Mouse (Mus musculus) midbrain, embryonic 12.5 days (tissue): Measurements from ENCODE around the gene Cd209d. TPM values are rescaled to one million over a fixed set of nuclear protein-coding genes. Genes with fewer than 3 reads are reported as not detected.
"Not testable (repeated sequence)": the region's sequence is repeated elsewhere in the genome, so short reads cannot be mapped to it uniquely, and the experiment has no call there.

ENCODE experiments used
- ATAC-seq: fragments of 200-750 bp; cut with Nextera tagmentation; 2 replicates; pipeline ENCODE4 v1.8.0; 2017; ENCODE audit warnings: low read depth, moderate TSS enrichment, moderate library complexity; ENCODE audit not compliant: low FRiP score
- H3K27ac ChIP-seq: fragments of 300-500 bp; sonication (generic); replicated peaks from 2 replicates; pipeline ENCODE4 v1.5.1; 2016; ENCODE audit warnings: mild to moderate bottlenecking
- H3K27me3 ChIP-seq: fragments of 300-500 bp; sonication (generic); 2 replicates; pipeline ENCODE4 v1.6.1; 2016; ENCODE audit warnings: mild to moderate bottlenecking
- H3K36me3 ChIP-seq: fragments of 300-500 bp; sonication (generic); 2 replicates; pipeline ENCODE4 v1.6.1; 2016
- H3K4me1 ChIP-seq: fragments of 300-500 bp; sonication (generic); 2 replicates; pipeline ENCODE4 v1.6.1; 2016
- H3K4me2 ChIP-seq: fragments of 300-500 bp; sonication (generic); replicated peaks from 2 replicates; pipeline ENCODE4 v1.6.1; 2016; ENCODE audit warnings: mild to moderate bottlenecking, moderate library complexity
- H3K4me3 ChIP-seq: fragments of 300-500 bp; sonication (generic); 2 replicates; pipeline ENCODE4 v1.5.1; 2016; ENCODE audit warnings: mild to moderate bottlenecking
- H3K9ac ChIP-seq: fragments of 300-500 bp; sonication (generic); replicated peaks from 2 replicates; pipeline ENCODE4 v1.6.1; 2016; ENCODE audit warnings: mild to moderate bottlenecking, moderate library complexity
- H3K9me3 ChIP-seq: fragments of 300-500 bp; sonication (generic); 2 replicates; pipeline ENCODE4 v1.6.1; 2016; ENCODE audit warnings: mild to moderate bottlenecking
- WGBS: fragments of 180-500 bp; shearing (Covaris S2); methylation state at CpG from one replicate; pipeline ENCODE4 v1.1.7; 2016; 5-methylcytosine and 5-hydroxymethylcytosine counted together
- polyA plus RNA-seq: library from polyadenylated mRNA; unstranded; fragments of >200 nt; fragmentation: Nextera tagmentation; extraction: Ambion mirVana; gene quantifications from 2 replicates; pipeline ENCODE4 v1.2.1, GENCODE M21; 2016

Cd209d gene
- not detected in 2 replicates for polyA plus RNA-seq

DNA sequence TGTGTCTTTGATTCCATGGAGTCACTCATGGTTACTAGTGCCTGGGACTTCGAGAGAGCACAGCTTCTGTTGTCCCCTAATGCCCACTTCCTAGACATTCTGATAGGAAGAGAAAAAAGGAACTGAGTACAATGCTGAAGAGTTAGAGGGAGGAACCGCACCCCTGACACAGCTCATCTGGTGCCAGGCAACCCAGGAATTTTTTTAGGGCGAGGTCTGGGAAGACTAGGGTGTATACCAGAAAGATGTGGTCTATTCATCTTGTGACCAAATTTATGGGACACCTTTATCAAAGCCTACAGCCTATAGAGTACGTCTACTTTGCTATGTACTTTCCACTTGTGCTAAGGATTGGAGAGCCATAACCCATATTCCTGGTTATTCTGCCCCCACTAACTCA, at the start of gene Cd209d:
Gene Cd209d (minus strand): TSS at position 101 of the 400 bp plus-strand sequence.
- H3K4me3 ChIP-seq: no peak within 1 kb of the TSS
- no peaks in the 10 kb centered on the region for H3K4me1 ChIP-seq
- ATAC-seq: no peak
- peaks cover 46% of the 10 kb centered on the region for H3K9me3 ChIP-seq
- no peaks in the 10 kb centered on the region for H3K27me3 ChIP-seq
- no peak within 1 kb of the TSS for H3K27ac ChIP-seq
- no peak within 1 kb of the TSS for H3K9ac ChIP-seq
- H3K36me3 ChIP-seq: no peaks in the 10 kb centered on the region
- H3K4me2 ChIP-seq: no peak within 1 kb of the TSS
- 74% methylated on average over 4 of the region's 4 CpGs for WGBS

DNA sequence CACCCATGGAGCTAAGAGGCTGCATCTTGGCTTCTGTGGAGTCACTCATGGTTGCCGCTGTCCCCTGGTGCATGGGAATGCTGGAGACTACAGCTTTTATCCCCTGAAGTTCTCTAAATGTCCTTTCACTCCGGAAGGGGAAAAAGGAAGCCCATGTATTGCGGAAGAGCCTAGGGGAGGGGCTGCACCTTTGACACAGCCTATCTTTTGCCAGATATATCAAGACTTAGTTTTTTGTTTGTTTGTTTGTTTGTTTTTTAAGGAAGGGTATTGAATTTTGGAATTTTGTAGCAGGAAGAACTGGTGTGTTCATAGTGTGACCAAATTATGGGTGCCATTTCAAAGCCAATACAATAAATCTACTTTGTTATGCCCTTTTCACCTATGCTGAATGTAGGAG, 48.4 kb upstream of the Cd209d start, which contains the start of gene Cd209b:
Gene Cd209b (minus strand): TSS at position 101 of the 400 bp plus-strand sequence.
- Histone ChIP-seq H3K27ac (no peak within 1 kb of the TSS), H3K4me1 (no peaks in the 10 kb centered on the region), H3K27me3 (no peaks in the 10 kb centered on the region), H3K4me3 (no peak within 1 kb of the TSS), H3K9ac (no peak within 1 kb of the TSS), H3K9me3 (peaks cover 21% of the 10 kb centered on the region), H3K4me2 (no peak within 1 kb of the TSS), H3K36me3 (no peaks in the 10 kb centered on the region)
- no peak for ATAC-seq
- 90% methylated on average over 3 of the region's 3 CpGs for WGBS

DNA sequence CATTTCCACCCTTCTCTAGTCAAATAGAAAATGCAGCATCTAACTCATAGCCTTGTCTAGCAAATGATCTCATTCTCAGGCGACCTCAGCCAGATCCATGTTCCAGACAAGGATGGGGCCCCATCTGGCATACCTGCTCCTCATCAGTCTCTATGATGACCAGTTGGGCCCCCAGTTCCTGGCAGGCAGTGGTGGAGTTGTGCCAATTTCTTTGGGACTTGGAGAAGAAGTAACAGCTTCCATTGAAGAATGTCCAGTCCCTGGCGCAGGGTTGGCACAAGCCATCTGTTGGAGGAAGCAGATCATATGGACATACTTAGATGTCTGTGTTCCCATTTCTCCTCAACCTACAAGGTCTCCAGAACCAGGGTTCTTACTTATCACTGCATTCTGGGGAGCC, 2.2 kb downstream of the Cd209d start:
- Histone ChIP-seq H3K27ac (no peak overlapping the region), H3K9ac (no peak overlapping the region), H3K36me3 (no peaks in the 10 kb centered on the region), H3K27me3 (no peaks in the 10 kb centered on the region), H3K4me3 (no peak overlapping the region), H3K4me2 (no peak overlapping the region), H3K4me1 (no peaks in the 10 kb centered on the region), H3K9me3 (peaks cover 55% of the 10 kb centered on the region)
- WGBS: 89% methylated on average over 2 of the region's 2 CpGs
- no peak for ATAC-seq

DNA sequence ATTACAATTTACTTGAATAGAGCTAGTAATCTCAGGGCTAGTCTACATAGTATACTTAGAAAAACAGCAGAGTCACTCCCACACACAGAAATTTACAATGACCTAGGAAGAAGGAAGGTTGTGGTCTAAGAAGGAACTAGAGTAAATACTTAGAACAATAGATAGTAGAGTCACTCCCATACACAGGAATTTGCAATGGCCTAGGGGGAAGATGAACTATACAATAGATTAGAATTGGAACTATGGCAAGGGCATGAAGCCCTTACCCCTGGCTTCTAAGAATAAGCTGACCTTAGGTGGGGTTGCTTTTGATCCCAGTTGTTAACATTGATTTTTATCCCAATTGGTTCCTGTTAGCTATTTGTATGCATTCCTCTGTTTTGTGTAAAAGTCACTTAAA, 15.6 kb downstream of the Cd209d start:
- not testable (repeated sequence) for H3K4me2 ChIP-seq, H3K36me3 ChIP-seq

DNA sequence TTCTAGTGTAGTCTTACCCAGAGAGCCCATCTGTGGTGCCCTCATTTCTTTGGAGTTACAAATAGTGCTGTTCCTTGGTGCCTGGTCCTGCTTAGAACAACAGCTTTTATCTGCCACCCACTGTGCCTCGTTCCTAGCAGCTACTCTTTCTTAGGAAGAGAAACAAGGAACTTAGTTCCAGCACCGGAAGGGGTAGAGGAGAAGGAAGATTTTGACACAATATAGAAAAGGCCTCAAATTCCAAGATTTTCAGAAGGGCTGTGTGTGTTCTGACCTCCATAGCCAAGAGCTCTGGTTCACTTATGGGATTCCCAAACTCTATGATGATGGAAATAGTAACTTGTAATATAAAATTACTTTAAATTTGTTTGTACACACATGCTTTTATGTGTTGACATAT, 24.1 kb downstream of the Cd209d start, which contains the start of gene Cd209e:
Gene Cd209e (minus strand): TSS at position 101 of the 400 bp plus-strand sequence.
- Histone ChIP-seq H3K36me3 (no peaks in the 10 kb centered on the region), H3K9ac (no peak within 1 kb of the TSS), H3K4me3 (no peak within 1 kb of the TSS), H3K27ac (no peak within 1 kb of the TSS), H3K4me1 (no peaks in the 10 kb centered on the region), H3K27me3 (no peaks in the 10 kb centered on the region), H3K9me3 (peaks cover 25% of the 10 kb centered on the region), H3K4me2 (no peak within 1 kb of the TSS)
- 61% methylated on average over 2 of the region's 2 CpGs for WGBS
- no peak for ATAC-seq

More for the DNA sequence above, 15.6 kb downstream of the Cd209d start:
- H3K4me1 ChIP-seq, H3K4me3 ChIP-seq, H3K27me3 ChIP-seq, H3K9me3 ChIP-seq, H3K27ac ChIP-seq, ATAC-seq, H3K9ac ChIP-seq: not testable (repeated sequence)

Other genes starting within 250 kb of the Cd209d start
- gene Stxbp2, start 247.6 kb downstream of the Cd209d start, polyA plus RNA-seq: 19.5 and 19.8 TPM in 2 replicates
- gene Retn, start 222.8 kb downstream of the Cd209d start, polyA plus RNA-seq: 0.54 TPM in 1 of 2 replicates, not detected in the other
- not detected in 2 replicates for gene Mcemp1, start 212.8 kb downstream of the Cd209d start, polyA plus RNA-seq
- gene Fcor, start 206.2 kb downstream of the Cd209d start, polyA plus RNA-seq: 7.0 and 7.9 TPM in 2 replicates
- 46.6 and 49.0 TPM in 2 replicates for gene Trappc5, start 202.3 kb downstream of the Cd209d start, polyA plus RNA-seq
- 0.40 and 0.42 TPM in 2 replicates for gene Fcer2a, start 184.4 kb downstream of the Cd209d start, polyA plus RNA-seq
- gene Clec4g, start 157.9 kb downstream of the Cd209d start, polyA plus RNA-seq: not detected in 2 replicates
- 0.20 TPM in 1 of 2 replicates, not detected in the other for gene Cd209a, start 129.6 kb downstream of the Cd209d start, polyA plus RNA-seq
- not detected in 2 replicates for gene Cd209e, start 24.2 kb downstream of the Cd209d start, polyA plus RNA-seq
- gene Cd209b, start 48.3 kb upstream of the Cd209d start, polyA plus RNA-seq: not detected in 2 replicates
- 0.52 and 0.66 TPM in 2 replicates for gene Cd209c, start 76.2 kb upstream of the Cd209d start, polyA plus RNA-seq
- gene Cd209f, start 227.3 kb upstream of the Cd209d start, polyA plus RNA-seq: not detected in 2 replicates